Mouse (Mus musculus): Measurements from ENCODE around the gene Gm20388. TPM values are rescaled to one million over a fixed set of nuclear protein-coding genes. Genes with fewer than 3 reads are reported as not detected.

The Gm20388 gene
- polyA plus RNA-seq, 1 experiment = 28.1 TPM

DNA sequence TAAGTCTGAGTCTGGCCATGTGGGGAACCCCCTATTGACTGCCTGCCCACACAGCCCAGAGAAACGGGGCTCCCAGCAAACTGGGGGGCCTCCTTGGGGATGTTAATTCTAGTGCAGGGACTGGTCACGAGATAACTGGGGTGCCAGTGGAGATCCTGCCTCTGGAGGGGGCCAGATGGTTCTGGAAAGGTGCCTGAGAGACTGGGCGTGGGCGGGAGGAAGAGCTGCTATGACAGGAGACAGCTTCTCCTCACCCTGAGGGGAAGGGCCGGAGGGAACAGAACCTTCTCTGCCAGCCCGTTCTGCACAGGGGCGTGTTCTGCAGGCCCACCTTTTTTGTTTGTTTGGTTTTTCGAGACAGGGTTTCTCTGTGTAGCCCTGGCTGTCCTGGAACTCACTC is 2955.6 kb downstream of the Gm20388 start:
- Histone ChIP-seq H3K27ac (ENCODE audit: insufficient read depth, low read length) (no peak overlapping the region), H3K4me3 (ENCODE audit: low read depth, low read length) (no peak overlapping the region), H3K9me3 (replicated peaks; ENCODE audit: control insufficient read depth, insufficient read depth, low read length, poor library complexity, severe bottlenecking) (peaks cover 24% of the 10 kb centered on the region), H3K9ac (ENCODE audit: low read depth, poor library complexity, severe bottlenecking) (no peak overlapping the region), H3K27me3 (ENCODE audit: control insufficient read depth, insufficient read depth, low read length, poor library complexity, severe bottlenecking) (no peaks in the 10 kb centered on the region), H3K36me3 (ENCODE audit: control insufficient read depth, insufficient read depth, low read length, poor library complexity, severe bottlenecking) (no peaks in the 10 kb centered on the region), H3K4me1 (ENCODE audit: control insufficient read depth, insufficient read depth, low read length) (no peaks in the 10 kb centered on the region)
- TF ChIP-seq POLR2A (IDR thresholded peaks at IDR 0.05; ENCODE audit: insufficient read depth, low read length) = no peak
- no peak for TF ChIP-seq CTCF (IDR thresholded peaks at IDR 0.05; ENCODE audit: low read depth, low read length)
- TF ChIP-seq EP300 (IDR thresholded peaks at IDR 0.05; ENCODE audit: insufficient read depth, low read depth, low read length) = no peak

DNA sequence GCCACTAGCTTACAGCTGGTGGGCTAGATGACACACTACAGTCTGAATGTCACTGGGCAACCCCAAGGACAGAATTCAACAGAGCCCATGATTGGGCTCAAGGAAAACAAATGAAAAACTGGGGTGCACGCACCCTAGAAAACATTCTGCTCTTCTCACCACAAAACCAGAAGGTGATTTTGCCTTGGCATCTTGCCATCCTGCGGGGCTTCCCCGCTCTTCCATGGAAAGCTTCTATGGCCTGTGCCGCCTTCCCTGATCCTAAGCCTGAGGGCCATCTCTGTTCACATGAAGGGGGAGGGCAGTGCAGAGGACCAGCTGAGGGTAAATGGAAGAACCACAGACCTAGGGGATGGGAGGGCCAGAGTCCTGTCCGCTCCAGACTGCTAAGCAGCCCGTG is 2957.3 kb downstream of the Gm20388 start:
- Histone ChIP-seq H3K9me3 (replicated peaks; ENCODE audit: control insufficient read depth, insufficient read depth, low read length, poor library complexity, severe bottlenecking) (peaks cover 24% of the 10 kb centered on the region), H3K4me1 (ENCODE audit: control insufficient read depth, insufficient read depth, low read length) (no peaks in the 10 kb centered on the region), H3K9ac (ENCODE audit: low read depth, poor library complexity, severe bottlenecking) (no peak overlapping the region), H3K36me3 (ENCODE audit: control insufficient read depth, insufficient read depth, low read length, poor library complexity, severe bottlenecking) (no peaks in the 10 kb centered on the region), H3K27me3 (ENCODE audit: control insufficient read depth, insufficient read depth, low read length, poor library complexity, severe bottlenecking) (no peaks in the 10 kb centered on the region), H3K27ac (ENCODE audit: insufficient read depth, low read length) (no peak overlapping the region), H3K4me3 (ENCODE audit: low read depth, low read length) (no peak overlapping the region)
- TF ChIP-seq CTCF (IDR thresholded peaks at IDR 0.05; ENCODE audit: low read depth, low read length) = no peak
- TF ChIP-seq POLR2A (IDR thresholded peaks at IDR 0.05; ENCODE audit: insufficient read depth, low read length) = no peak
- no peak for TF ChIP-seq EP300 (IDR thresholded peaks at IDR 0.05; ENCODE audit: insufficient read depth, low read depth, low read length)

DNA sequence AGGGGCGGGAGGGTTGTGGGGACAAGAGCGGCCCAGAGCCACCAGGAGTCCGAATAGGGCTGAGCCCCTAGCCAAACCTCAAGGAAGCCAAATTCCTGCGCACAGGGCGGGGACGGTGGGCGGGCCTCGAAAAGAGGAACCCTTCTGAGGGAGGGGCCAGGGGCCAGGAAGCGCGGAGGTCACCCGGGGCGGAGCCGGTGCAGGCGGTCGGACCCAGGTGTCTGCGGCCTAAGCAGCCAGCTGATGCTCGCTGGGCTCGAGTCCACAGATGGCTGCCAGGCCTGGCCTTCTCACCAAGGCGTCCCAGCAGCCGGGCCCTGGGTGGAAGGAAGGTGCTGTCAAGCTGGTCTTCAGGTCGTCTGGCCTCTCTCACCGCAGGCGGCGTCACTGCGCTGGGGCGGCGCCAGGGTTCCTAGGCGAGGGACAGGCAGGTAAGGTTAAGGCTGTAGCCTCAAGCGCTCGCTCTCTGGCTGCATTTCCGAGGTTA is 2959.8 kb downstream of the Gm20388 start:
- Histone ChIP-seq H3K4me3 (ENCODE audit: low read depth, low read length) (peak overlapping the region; percentile 72), H3K9me3 (replicated peaks; ENCODE audit: control insufficient read depth, insufficient read depth, low read length, poor library complexity, severe bottlenecking) (peaks cover 7% of the 10 kb centered on the region), H3K27me3 (ENCODE audit: control insufficient read depth, insufficient read depth, low read length, poor library complexity, severe bottlenecking) (no peaks in the 10 kb centered on the region), H3K36me3 (ENCODE audit: control insufficient read depth, insufficient read depth, low read length, poor library complexity, severe bottlenecking) (no peaks in the 10 kb centered on the region), H3K4me1 (ENCODE audit: control insufficient read depth, insufficient read depth, low read length) (no peaks in the 10 kb centered on the region), H3K27ac (ENCODE audit: insufficient read depth, low read length) (0 out of 2 replicates have a peak overlapping the region, but pooled peaks have one; percentile 2), H3K9ac (ENCODE audit: low read depth, poor library complexity, severe bottlenecking) (peak overlapping the region; percentile 58)
- TF ChIP-seq EP300 (IDR thresholded peaks at IDR 0.05; ENCODE audit: insufficient read depth, low read depth, low read length) (no peak), POLR2A (IDR thresholded peaks at IDR 0.05; ENCODE audit: insufficient read depth, low read length) (peak; percentile 60), CTCF (IDR thresholded peaks at IDR 0.05; ENCODE audit: low read depth, low read length) (no peak)

DNA sequence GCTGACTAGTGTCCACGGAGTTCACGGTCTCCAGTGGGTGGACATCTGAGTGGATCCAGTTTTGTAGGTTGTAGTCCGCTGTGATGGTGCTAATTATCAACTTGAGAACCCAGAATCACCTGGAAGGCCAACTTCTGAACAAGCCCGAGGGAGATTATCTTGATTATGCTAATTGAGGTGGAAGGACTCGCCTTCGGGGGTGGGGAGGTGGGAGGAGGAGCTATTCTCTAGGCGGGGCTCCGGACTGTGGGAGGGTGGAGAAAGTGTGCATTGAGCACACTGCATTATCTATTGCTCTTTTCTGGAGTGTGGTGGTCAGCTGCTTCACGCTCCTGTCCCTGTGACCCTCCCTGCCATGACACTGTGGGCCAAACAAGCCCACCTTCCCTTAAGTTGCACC is 2961.0 kb downstream of the Gm20388 start:
- Histone ChIP-seq H3K27me3 (ENCODE audit: control insufficient read depth, insufficient read depth, low read length, poor library complexity, severe bottlenecking) (no peaks in the 10 kb centered on the region), H3K9me3 (replicated peaks; ENCODE audit: control insufficient read depth, insufficient read depth, low read length, poor library complexity, severe bottlenecking) (no peaks in the 10 kb centered on the region), H3K4me1 (ENCODE audit: control insufficient read depth, insufficient read depth, low read length) (no peaks in the 10 kb centered on the region), H3K9ac (ENCODE audit: low read depth, poor library complexity, severe bottlenecking) (no peak overlapping the region), H3K27ac (ENCODE audit: insufficient read depth, low read length) (no peak overlapping the region), H3K4me3 (ENCODE audit: low read depth, low read length) (peak overlapping the region; percentile 12), H3K36me3 (ENCODE audit: control insufficient read depth, insufficient read depth, low read length, poor library complexity, severe bottlenecking) (no peaks in the 10 kb centered on the region)
- TF ChIP-seq CTCF (IDR thresholded peaks at IDR 0.05; ENCODE audit: low read depth, low read length) = no peak
- no peak for TF ChIP-seq POLR2A (IDR thresholded peaks at IDR 0.05; ENCODE audit: insufficient read depth, low read length)
- TF ChIP-seq EP300 (IDR thresholded peaks at IDR 0.05; ENCODE audit: insufficient read depth, low read depth, low read length) = no peak

DNA sequence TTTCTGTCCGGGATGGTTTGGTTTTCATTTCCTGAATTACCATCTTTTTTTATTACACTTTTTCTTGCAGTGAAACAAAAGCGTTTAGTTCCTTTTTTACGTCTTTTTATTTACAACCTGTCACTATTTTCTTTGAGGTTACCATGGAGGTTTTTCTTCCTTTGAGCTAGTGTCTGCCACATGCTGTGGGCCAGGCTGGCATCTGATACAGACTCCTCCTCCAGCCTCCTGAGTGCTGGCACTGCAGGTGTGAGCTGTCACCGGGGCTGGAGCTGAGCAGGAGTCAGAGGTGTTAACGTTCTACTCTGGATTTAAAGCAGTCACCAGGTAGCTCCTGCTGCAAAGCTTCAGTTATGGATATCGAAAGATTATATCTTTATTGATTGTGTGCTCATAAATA is 2962.5 kb downstream of the Gm20388 start:
- TF ChIP-seq CTCF (IDR thresholded peaks at IDR 0.05; ENCODE audit: low read depth, low read length) = no peak
- H3K27ac ChIP-seq (ENCODE audit: insufficient read depth, low read length) = no peak overlapping the region
- H3K36me3 ChIP-seq (ENCODE audit: control insufficient read depth, insufficient read depth, low read length, poor library complexity, severe bottlenecking) = no peaks in the 10 kb centered on the region
- H3K4me3 ChIP-seq (ENCODE audit: low read depth, low read length) = no peak overlapping the region
- no peak overlapping the region for H3K9ac ChIP-seq (ENCODE audit: low read depth, poor library complexity, severe bottlenecking)
- H3K27me3 ChIP-seq (ENCODE audit: control insufficient read depth, insufficient read depth, low read length, poor library complexity, severe bottlenecking) = no peaks in the 10 kb centered on the region
- H3K9me3 ChIP-seq (replicated peaks; ENCODE audit: control insufficient read depth, insufficient read depth, low read length, poor library complexity, severe bottlenecking) = no peaks in the 10 kb centered on the region
- no peaks in the 10 kb centered on the region for H3K4me1 ChIP-seq (ENCODE audit: control insufficient read depth, insufficient read depth, low read length)

DNA sequence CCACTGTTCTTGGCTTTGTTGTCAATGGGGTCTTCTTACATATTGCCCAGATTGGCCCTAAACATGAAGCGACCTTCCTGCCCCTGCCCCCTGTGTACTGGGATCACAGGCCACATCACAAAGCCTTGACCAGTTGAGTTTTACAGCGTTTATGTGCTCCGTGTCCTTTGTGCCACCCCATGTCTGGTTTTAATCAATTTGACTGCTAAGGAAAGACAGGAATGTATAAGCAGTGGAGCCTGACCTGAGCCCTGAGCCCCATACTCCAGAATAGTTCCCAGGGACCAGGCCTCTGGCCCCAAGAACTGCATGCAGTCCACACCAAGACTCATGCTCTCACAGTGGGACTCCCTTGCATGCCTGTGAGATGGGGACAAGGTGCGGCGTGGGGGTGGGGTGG is 2964.5 kb downstream of the Gm20388 start:
- Histone ChIP-seq H3K27ac (ENCODE audit: insufficient read depth, low read length) (no peak overlapping the region), H3K4me3 (ENCODE audit: low read depth, low read length) (no peak overlapping the region), H3K36me3 (ENCODE audit: control insufficient read depth, insufficient read depth, low read length, poor library complexity, severe bottlenecking) (no peaks in the 10 kb centered on the region), H3K9ac (ENCODE audit: low read depth, poor library complexity, severe bottlenecking) (no peak overlapping the region), H3K4me1 (ENCODE audit: control insufficient read depth, insufficient read depth, low read length) (no peaks in the 10 kb centered on the region), H3K27me3 (ENCODE audit: control insufficient read depth, insufficient read depth, low read length, poor library complexity, severe bottlenecking) (no peaks in the 10 kb centered on the region), H3K9me3 (replicated peaks; ENCODE audit: control insufficient read depth, insufficient read depth, low read length, poor library complexity, severe bottlenecking) (no peaks in the 10 kb centered on the region)
- TF ChIP-seq EP300 (IDR thresholded peaks at IDR 0.05; ENCODE audit: insufficient read depth, low read depth, low read length) = no peak
- TF ChIP-seq POLR2A (IDR thresholded peaks at IDR 0.05; ENCODE audit: insufficient read depth, low read length) = no peak
- TF ChIP-seq CTCF (IDR thresholded peaks at IDR 0.05; ENCODE audit: low read depth, low read length) = no peak

All from ES-Bruce4 (cell line).